11 mouse cellular contexts compared by ENCODE assay signal in genomic region chr2:167629665-167630209, GRCm38 (mm10). TPM values are rescaled to one million over a fixed set of nuclear protein-coding genes. Genes with fewer than 3 reads are reported as not detected.
DNase-seq lines count a peak whose midpoint lies in the region; ATAC-seq and TF ChIP-seq lines count a peak whose summit lies in the region.
"Had no signal": no experiment of that assay in that cellular context is flagged by ENCODE, and none has a peak within 500 bp of the region (broad histone marks: within the 10 kb centered on the region; RNA-seq: fewer than 3 reads in every experiment).

No protein-coding gene starts in this region.

- ATAC-seq in heart, embryonic 12.5 days (ENCODE audit: insufficient number of reproducible peaks, low FRiP score): no peak
- no peak for ATAC-seq in hindbrain, embryonic 14.5 days (ENCODE audit: low FRiP score)

- H3K36me3 ChIP-seq in heart, embryonic 12.5 days: peaks cover 16% of the 10 kb centered on the region; the same call in 1 of the 2 replicates
- H3K36me3 ChIP-seq in MEL (ENCODE audit: control insufficient read depth in 1 of 2, insufficient read depth in 2 of 2, low read length in 2 of 2): peaks cover 8 to 47% of the 10 kb centered on the region in 2 experiments
- no peaks in the 10 kb centered on the region; the same call in 1 of the 2 replicates for H3K36me3 ChIP-seq in hindbrain, embryonic 14.5 days (replicated peaks; ENCODE audit: control insufficient read depth, insufficient read depth)
- H3K36me3 ChIP-seq in midbrain, embryonic 10.5 days: peaks cover 43% of the 10 kb centered on the region

- H3K9me3 ChIP-seq in heart, embryonic 12.5 days (replicated peaks): no peaks in the 10 kb centered on the region
- no peaks in the 10 kb centered on the region for H3K9me3 ChIP-seq in MEL (replicated peaks; ENCODE audit: insufficient read depth, low read length)
- no peaks in the 10 kb centered on the region for H3K9me3 ChIP-seq in hindbrain, embryonic 14.5 days (ENCODE audit: control insufficient read depth, low read length)
- no peaks in the 10 kb centered on the region for H3K9me3 ChIP-seq in midbrain, embryonic 10.5 days (replicated peaks)

- peak overlapping the region; percentile 88 for H3K27ac ChIP-seq in heart, embryonic 12.5 days (ENCODE audit: poor library complexity, severe bottlenecking)
- H3K27ac ChIP-seq in MEL (ENCODE audit: control insufficient read depth, low read depth, low read length): peak overlapping the region; percentile 52
- H3K27ac ChIP-seq in hindbrain, embryonic 14.5 days: no peak overlapping the region
- peak overlapping the region; percentile 98 for H3K27ac ChIP-seq in midbrain, embryonic 10.5 days (replicated peaks)

- 63% methylated on average over 11 of the region's 11 CpGs for WGBS in heart, embryonic 12.5 days
- 72% methylated on average over 11 of the region's 11 CpGs for WGBS in hindbrain, embryonic 14.5 days
- 84% methylated on average over 11 of the region's 11 CpGs for WGBS in midbrain, embryonic 10.5 days

- peak overlapping the region; percentile 93 for H3K4me2 ChIP-seq in heart, embryonic 12.5 days
- peak overlapping the region; percentile 88 for H3K4me2 ChIP-seq in hindbrain, embryonic 14.5 days (replicated peaks)

- H3K27me3 ChIP-seq in heart, embryonic 12.5 days (replicated peaks): no peaks in the 10 kb centered on the region
- H3K27me3 ChIP-seq in MEL (ENCODE audit: control insufficient read depth in 1 of 2, insufficient read depth in 2 of 2, low read length in 2 of 2): no peaks in the 10 kb centered on the region
- H3K27me3 ChIP-seq in hindbrain, embryonic 14.5 days (ENCODE audit: control insufficient read depth, insufficient read depth, low read length): no peaks in the 10 kb centered on the region
- H3K27me3 ChIP-seq in midbrain, embryonic 10.5 days (ENCODE audit: low read depth, poor library complexity, severe bottlenecking): no peaks in the 10 kb centered on the region

- peaks cover 72% of the 10 kb centered on the region for H3K79me2 ChIP-seq in MEL (ENCODE audit: control insufficient read depth, insufficient read depth, low read length, poor library complexity)

- TF ChIP-seq POLR2A in MEL (IDR thresholded peaks at IDR 0.05; ENCODE audit: control insufficient read depth in 1 of 2, insufficient read depth in 1 of 2, low read depth in 1 of 2, low read length in 2 of 2, poor library complexity in 1 of 2): no peak

- H3K9ac ChIP-seq in heart, embryonic 12.5 days: peak overlapping the region; percentile 99
- H3K9ac ChIP-seq in MEL (ENCODE audit: control insufficient read depth, low read depth, low read length, poor library complexity, severe bottlenecking): peak overlapping the region; percentile 94
- H3K9ac ChIP-seq in hindbrain, embryonic 14.5 days: peak overlapping the region; percentile 94

- TF ChIP-seq CTCF in MEL (IDR thresholded peaks at IDR 0.05 in 2 of 3, conservative IDR thresholded peaks at IDR 0.05 in 1 of 3; ENCODE audit: control insufficient read depth in 1 of 3, insufficient read depth in 1 of 3, low read depth in 2 of 3, low read length in 3 of 3, poor library complexity in 1 of 3, severe bottlenecking in 1 of 3): no peak

- TF ChIP-seq EP300 in MEL (IDR thresholded peaks at IDR 0.05; ENCODE audit: low read depth in 1 of 2, low read length in 2 of 2): no peak

- TF ChIP-seq RAD21 in MEL (IDR thresholded peaks at IDR 0.05; ENCODE audit: low read depth, low read length): no peak

- DNase-seq in heart, postnatal 10 days: no peak
- no peak for DNase-seq in MEL (ENCODE audit: low read depth, low spot score)
- no peak for DNase-seq in hindbrain, embryonic 14.5 days (ENCODE audit: low spot score)
- DNase-seq in midbrain, embryonic 10.5 days (ENCODE audit: low spot score): no peak
- no peak for DNase-seq in right cerebral cortex, postnatal 10 days (ENCODE audit: low spot score in 2 of 2)
- no peak for DNase-seq in thymus, postnatal 36 days
- DNase-seq in frontal cortex, adult 2 months (ENCODE audit: extremely low spot score in 1 of 2, low spot score in 1 of 2): no peak
- DNase-seq: lung, postnatal 10 days; right cerebral cortex, postnatal 25 days had no signal

- peak overlapping the region; percentile 99 for H3K4me3 ChIP-seq in heart, embryonic 12.5 days
- no peak overlapping the region for H3K4me3 ChIP-seq in MEL (ENCODE audit: control insufficient read depth in 1 of 2, insufficient read depth in 1 of 2, low read depth in 2 of 2, low read length in 2 of 2)
- peak overlapping the region; percentile 85; the same call in 1 of the 2 replicates for H3K4me3 ChIP-seq in hindbrain, embryonic 14.5 days (replicated peaks; ENCODE audit: low read length)
- H3K4me3 ChIP-seq in midbrain, embryonic 10.5 days: peak overlapping the region; percentile 99

- H3K4me1 ChIP-seq in heart, embryonic 12.5 days (replicated peaks): peaks cover 69% of the 10 kb centered on the region
- peaks cover 13 to 52% of the 10 kb centered on the region in 2 experiments for H3K4me1 ChIP-seq in MEL (ENCODE audit: control insufficient read depth in 1 of 2, insufficient read depth in 2 of 2, low read length in 2 of 2)
- H3K4me1 ChIP-seq in hindbrain, embryonic 14.5 days (replicated peaks; ENCODE audit: control insufficient read depth, insufficient read depth, low read length): peaks cover 32% of the 10 kb centered on the region
- peaks cover 82% of the 10 kb centered on the region for H3K4me1 ChIP-seq in midbrain, embryonic 10.5 days

- intact Hi-C loops in heart, postnatal 10 days (cut with DNase I): no loop called here

TF ChIP-seq in MEL, 35 proteins besides CTCF, POLR2A, EP300 and RAD21:
- TF ChIP-seq ELF1 (IDR thresholded peaks at IDR 0.05; ENCODE audit: low read depth, low read length) (peak; percentile 23; the same call in 1 of the 2 replicates), USF2 (IDR thresholded peaks at IDR 0.05; ENCODE audit: borderline replicate concordance in 1 of 2, insufficient read depth in 1 of 2, low read depth in 1 of 2, low read length in 2 of 2) (no peak)
TF ChIP-seq in MEL: peak in this region for 1.

RNA-seq across cellular contexts. Expression of gene Ube2v1, which starts 2.2 kb away (rescaled TPM):
- polyA plus RNA-seq in heart, embryonic 12.5 days (2016; fragmentation: Nextera tagmentation; extraction: Ambion mirVana): 216 and 235 TPM in 2 replicates
- total RNA-seq in heart, postnatal 10 days (2021): 100 to 1,000 TPM; 120 to 121 TPM
- total RNA-seq in MEL (2012; rRNA removed): 156 and 164 TPM in 2 replicates
- 100 to 1,000 TPM in 1 of 2 experiments, not detected in 1; 343 TPM for polyA plus RNA-seq in MEL (2012; ENCODE audit: insufficient read depth in 1 of 2, insufficient read length in 2 of 2, low read depth in 1 of 2, low replicate concordance in 2 of 2, missing spikeins in 1 of 2)
- polyA plus RNA-seq in hindbrain, embryonic 14.5 days (2014; fragmentation: Nextera tagmentation; extraction: Ambion mirVana): 302 and 313 TPM in 2 replicates
- 410 and 413 TPM in 2 replicates for polyA plus RNA-seq in midbrain, embryonic 10.5 days (2016; fragmentation: Nextera tagmentation; extraction: Ambion mirVana)
- polyA plus RNA-seq in frontal cortex, adult 2 months (2012; rRNA removed): 250 and 280 TPM in 2 replicates

RNA-seq across cellular contexts. Expression of gene Gm20431, which starts 31.6 kb away (rescaled TPM):
- 10.4 and 11.5 TPM in 2 replicates for polyA plus RNA-seq in heart, embryonic 12.5 days (2016; fragmentation: Nextera tagmentation; extraction: Ambion mirVana)
- 10 to 100 TPM; 21.6 to 23.2 TPM for total RNA-seq in heart, postnatal 10 days (2021)
- total RNA-seq in MEL (2012; rRNA removed): 5.2 and 8.1 TPM in 2 replicates
- 1 to 10 TPM in 1 of 2 experiments, not detected in 1; 5.9 TPM for polyA plus RNA-seq in MEL (2012; ENCODE audit: insufficient read depth in 1 of 2, insufficient read length in 2 of 2, low read depth in 1 of 2, low replicate concordance in 2 of 2, missing spikeins in 1 of 2)
- polyA plus RNA-seq in hindbrain, embryonic 14.5 days (2014; fragmentation: Nextera tagmentation; extraction: Ambion mirVana): 15.5 and 19.8 TPM in 2 replicates
- polyA plus RNA-seq in midbrain, embryonic 10.5 days (2016; fragmentation: Nextera tagmentation; extraction: Ambion mirVana): 2.4 and 3.6 TPM in 2 replicates
- polyA plus RNA-seq in frontal cortex, adult 2 months (2012; rRNA removed): 0.88 TPM in 1 of 2 replicates, not detected in the other
- total RNA-seq: hematopoietic stem cell, adult 5-6 weeks had no signal

RNA-seq across cellular contexts. Expression of gene Cebpb, which starts 59.0 kb away (rescaled TPM):
- polyA plus RNA-seq in heart, embryonic 12.5 days (2016; fragmentation: Nextera tagmentation; extraction: Ambion mirVana): 14.2 and 16.8 TPM in 2 replicates
- 100 to 1,000 TPM in 1 of 2 experiments, 10 to 100 TPM in 1; 31.0 to 100 TPM for total RNA-seq in heart, postnatal 10 days (2021)
- 9.9 and 20.8 TPM in 2 replicates for total RNA-seq in MEL (2012; rRNA removed)
- polyA plus RNA-seq in MEL (2012; ENCODE audit: insufficient read depth in 1 of 2, insufficient read length in 2 of 2, low read depth in 1 of 2, low replicate concordance in 2 of 2, missing spikeins in 1 of 2): 10 to 100 TPM in 1 of 2 experiments, not detected in 1; 10.7 TPM
- 3.5 and 3.6 TPM in 2 replicates for polyA plus RNA-seq in hindbrain, embryonic 14.5 days (2014; fragmentation: Nextera tagmentation; extraction: Ambion mirVana)
- 0.30 and 0.48 TPM in 2 replicates for polyA plus RNA-seq in midbrain, embryonic 10.5 days (2016; fragmentation: Nextera tagmentation; extraction: Ambion mirVana)
- 14.5 and 14.9 TPM in 2 replicates for polyA plus RNA-seq in frontal cortex, adult 2 months (2012; rRNA removed)

RNA-seq across cellular contexts. Expression of gene Tmem189, which starts 59.9 kb away (rescaled TPM):
- polyA plus RNA-seq in heart, embryonic 12.5 days (2016; fragmentation: Nextera tagmentation; extraction: Ambion mirVana): 46.6 and 48.3 TPM in 2 replicates
- 10 to 100 TPM; 37.9 to 40.5 TPM for total RNA-seq in heart, postnatal 10 days (2021)
- 18.2 and 21.7 TPM in 2 replicates for total RNA-seq in MEL (2012; rRNA removed)
- polyA plus RNA-seq in MEL (2012; ENCODE audit: insufficient read depth in 1 of 2, insufficient read length in 2 of 2, low read depth in 1 of 2, low replicate concordance in 2 of 2, missing spikeins in 1 of 2): 10 to 100 TPM in 1 of 2 experiments, not detected in 1; 46.5 TPM
- polyA plus RNA-seq in hindbrain, embryonic 14.5 days (2014; fragmentation: Nextera tagmentation; extraction: Ambion mirVana): 33.9 and 37.5 TPM in 2 replicates
- polyA plus RNA-seq in midbrain, embryonic 10.5 days (2016; fragmentation: Nextera tagmentation; extraction: Ambion mirVana): 35.7 and 35.8 TPM in 2 replicates
- 71.5 and 75.7 TPM in 2 replicates for polyA plus RNA-seq in frontal cortex, adult 2 months (2012; rRNA removed)

Comparison
In these comparisons a context has a peak if more than half of its experiments do, and no peak if none do; other contexts are left out.
1. H3K4me3 ChIP-seq: peak in heart, embryonic 12.5 days (single experiment), hindbrain, embryonic 14.5 days (single experiment) and midbrain, embryonic 10.5 days (single experiment); none in MEL (0 of 2).
2. Peak in every context shown above with its lines, with median percentiles within 50 percentile points of each other: H3K9ac ChIP-seq.